Mouse (Mus musculus): Measurements from ENCODE around the gene Igsf21. TPM values are rescaled to one million over a fixed set of nuclear protein-coding genes. Genes with fewer than 3 reads are reported as not detected.

Gene Igsf21
- polyA plus RNA-seq, 1 experiment from 2014 or later: 1.2 TPM

GRCm38 (mm10) chr4:140234412-140235205, 12.0 kb downstream of the Igsf21 start:
- Histone ChIP-seq H3K9ac (no peak overlapping the region), H3K4me1 (no peaks in the 10 kb centered on the region), H3K4me2 (replicated peaks) (no peak overlapping the region), H3K36me3 (no peaks in the 10 kb centered on the region), H3K27me3 (peaks cover 3% of the 10 kb centered on the region; the same call in 1 of the 2 replicates), H3K27ac (replicated peaks) (no peak overlapping the region), H3K9me3 (replicated peaks) (no peaks in the 10 kb centered on the region), H3K4me3 (replicated peaks) (no peak overlapping the region)
- ATAC-seq (ENCODE audit: insufficient number of reproducible peaks, low FRiP score, low TSS enrichment, low read depth): no peak
- WGBS: 75% methylated on average over 18 of the region's 18 CpGs

- Histone ChIP-seq H3K27ac (replicated peaks) (no peak overlapping the region), H3K4me1 (no peaks in the 10 kb centered on the region), H3K4me2 (replicated peaks) (no peak overlapping the region), H3K9ac (no peak overlapping the region), H3K36me3 (no peaks in the 10 kb centered on the region), H3K9me3 (replicated peaks) (no peaks in the 10 kb centered on the region), H3K4me3 (replicated peaks) (no peak overlapping the region), H3K27me3 (peaks cover 19% of the 10 kb centered on the region)
- 44% methylated on average over 7 of the region's 7 CpGs for WGBS
- no peak for ATAC-seq (ENCODE audit: insufficient number of reproducible peaks, low FRiP score, low TSS enrichment, low read depth)
Measured at GRCm38 (mm10) chr4:140227837-140228236, 18.7 kb downstream of the Igsf21 start.

- H3K9ac ChIP-seq: no peak overlapping the region
- H3K27me3 ChIP-seq: peaks cover 20% of the 10 kb centered on the region
- WGBS: 77% methylated on average over 9 of the region's 9 CpGs
- no peaks in the 10 kb centered on the region for H3K9me3 ChIP-seq (replicated peaks)
- no peak for ATAC-seq (ENCODE audit: insufficient number of reproducible peaks, low FRiP score, low TSS enrichment, low read depth)
- H3K36me3 ChIP-seq: no peaks in the 10 kb centered on the region
- no peak overlapping the region for H3K4me2 ChIP-seq (replicated peaks)
- H3K4me1 ChIP-seq: no peaks in the 10 kb centered on the region
- no peak overlapping the region for H3K27ac ChIP-seq (replicated peaks)
- no peak overlapping the region for H3K4me3 ChIP-seq (replicated peaks)
Measured at GRCm38 (mm10) chr4:140225204-140225603, 21.4 kb downstream of the Igsf21 start.

GRCm38 (mm10) chr4:140224451-140224850, 22.1 kb downstream of the Igsf21 start:
- no peak for ATAC-seq (ENCODE audit: insufficient number of reproducible peaks, low FRiP score, low TSS enrichment, low read depth)
- Histone ChIP-seq H3K36me3 (no peaks in the 10 kb centered on the region), H3K4me2 (replicated peaks) (no peak overlapping the region), H3K27ac (replicated peaks) (no peak overlapping the region), H3K4me3 (replicated peaks) (no peak overlapping the region), H3K4me1 (no peaks in the 10 kb centered on the region), H3K27me3 (peaks cover 22% of the 10 kb centered on the region), H3K9me3 (replicated peaks) (no peaks in the 10 kb centered on the region), H3K9ac (no peak overlapping the region)
- 84% methylated on average over 7 of the region's 7 CpGs for WGBS

GRCm38 (mm10) chr4:140223067-140223466, 23.5 kb downstream of the Igsf21 start:
- no peaks in the 10 kb centered on the region for H3K4me1 ChIP-seq
- H3K36me3 ChIP-seq: no peaks in the 10 kb centered on the region
- no peak overlapping the region for H3K9ac ChIP-seq
- H3K27me3 ChIP-seq: peaks cover 24% of the 10 kb centered on the region
- H3K4me3 ChIP-seq (replicated peaks): no peak overlapping the region
- no peak overlapping the region for H3K4me2 ChIP-seq (replicated peaks)
- WGBS: 62% methylated on average over 12 of the region's 12 CpGs
- ATAC-seq (ENCODE audit: insufficient number of reproducible peaks, low FRiP score, low TSS enrichment, low read depth): no peak
- no peaks in the 10 kb centered on the region for H3K9me3 ChIP-seq (replicated peaks)
- H3K27ac ChIP-seq (replicated peaks): no peak overlapping the region

- H3K4me1 ChIP-seq: no peaks in the 10 kb centered on the region
- H3K9ac ChIP-seq: no peak overlapping the region
- 62% methylated on average over 22 of the region's 22 CpGs for WGBS
- no peak for ATAC-seq (ENCODE audit: insufficient number of reproducible peaks, low FRiP score, low TSS enrichment, low read depth)
- H3K4me3 ChIP-seq (replicated peaks): no peak overlapping the region
- H3K9me3 ChIP-seq (replicated peaks): no peaks in the 10 kb centered on the region
- no peak overlapping the region for H3K27ac ChIP-seq (replicated peaks)
- H3K27me3 ChIP-seq: peaks cover 15% of the 10 kb centered on the region
- no peaks in the 10 kb centered on the region for H3K36me3 ChIP-seq
- H3K4me2 ChIP-seq (replicated peaks): no peak overlapping the region
Measured at GRCm38 (mm10) chr4:140220326-140221093, 26.1 kb downstream of the Igsf21 start.

- Histone ChIP-seq H3K36me3 (no peaks in the 10 kb centered on the region), H3K4me3 (replicated peaks) (no peak overlapping the region), H3K9me3 (replicated peaks) (no peaks in the 10 kb centered on the region), H3K27me3 (peaks cover 9% of the 10 kb centered on the region), H3K27ac (replicated peaks) (no peak overlapping the region), H3K4me1 (no peaks in the 10 kb centered on the region), H3K4me2 (replicated peaks) (no peak overlapping the region), H3K9ac (no peak overlapping the region)
- WGBS: 53% methylated on average over 17 of the region's 17 CpGs
- no peak for ATAC-seq (ENCODE audit: insufficient number of reproducible peaks, low FRiP score, low TSS enrichment, low read depth)
Measured at GRCm38 (mm10) chr4:140218853-140219852, 27.4 kb downstream of the Igsf21 start.

- H3K27ac ChIP-seq (replicated peaks): no peak overlapping the region
- no peak overlapping the region for H3K9ac ChIP-seq
- no peaks in the 10 kb centered on the region for H3K36me3 ChIP-seq
- ATAC-seq (ENCODE audit: insufficient number of reproducible peaks, low FRiP score, low TSS enrichment, low read depth): no peak
- WGBS: 57% methylated on average over 5 of the region's 5 CpGs
- no peak overlapping the region for H3K4me3 ChIP-seq (replicated peaks)
- H3K9me3 ChIP-seq (replicated peaks): no peaks in the 10 kb centered on the region
- H3K4me1 ChIP-seq: no peaks in the 10 kb centered on the region
- H3K27me3 ChIP-seq: peaks cover 7% of the 10 kb centered on the region; the same call in 1 of the 2 replicates
- no peak overlapping the region for H3K4me2 ChIP-seq (replicated peaks)
Measured at GRCm38 (mm10) chr4:140218384-140218783, 28.2 kb downstream of the Igsf21 start.

- 81% methylated on average over 8 of the region's 8 CpGs for WGBS
- no peak for ATAC-seq (ENCODE audit: insufficient number of reproducible peaks, low FRiP score, low TSS enrichment, low read depth)
- no peak overlapping the region for H3K4me3 ChIP-seq (replicated peaks)
Measured at GRCm38 (mm10) chr4:140217934-140218333, 28.6 kb downstream of the Igsf21 start.

GRCm38 (mm10) chr4:140216096-140216495, 30.5 kb downstream of the Igsf21 start:
- 89% methylated on average over 8 of the region's 8 CpGs for WGBS
- ATAC-seq (ENCODE audit: insufficient number of reproducible peaks, low FRiP score, low TSS enrichment, low read depth): no peak

More at GRCm38 (mm10) chr4:140217934-140218333, 28.6 kb downstream of the Igsf21 start:
- H3K27me3 ChIP-seq: peaks cover 7% of the 10 kb centered on the region; the same call in 1 of the 2 replicates
- no peak overlapping the region for H3K27ac ChIP-seq (replicated peaks)
- no peak overlapping the region for H3K9ac ChIP-seq
- H3K36me3 ChIP-seq: no peaks in the 10 kb centered on the region
- no peaks in the 10 kb centered on the region for H3K9me3 ChIP-seq (replicated peaks)
- no peak overlapping the region for H3K4me2 ChIP-seq (replicated peaks)
- no peaks in the 10 kb centered on the region for H3K4me1 ChIP-seq

More at GRCm38 (mm10) chr4:140216096-140216495, 30.5 kb downstream of the Igsf21 start:
- H3K27me3 ChIP-seq: peaks cover 6% of the 10 kb centered on the region; the same call in 1 of the 2 replicates
- no peak overlapping the region for H3K9ac ChIP-seq
- no peak overlapping the region for H3K4me3 ChIP-seq (replicated peaks)
- no peak overlapping the region for H3K27ac ChIP-seq (replicated peaks)
- H3K36me3 ChIP-seq: no peaks in the 10 kb centered on the region
- H3K4me1 ChIP-seq: no peaks in the 10 kb centered on the region
- no peaks in the 10 kb centered on the region for H3K9me3 ChIP-seq (replicated peaks)
- no peak overlapping the region for H3K4me2 ChIP-seq (replicated peaks)

All from embryonic facial prominence, embryonic 15.5 days (tissue).